Mouse (Mus musculus) midbrain, embryonic 11.5 days (tissue): ENCODE measurements at regions not wholly inside any gene's neighbourhood (a gene's known extent, or its start where the extent isn't known, plus 50 kb on each side); places are given as distances from the start of the nearest gene placed in this dataset.

Experiments
- ATAC-seq: fragments of 200-750 bp; cut with Nextera tagmentation; 2 replicates; pipeline ENCODE4 v1.8.0; 2017; ENCODE audit warnings: moderate TSS enrichment, moderate library complexity; ENCODE audit not compliant: low FRiP score
- DNase-seq: peaks from one replicate; pipeline ENCODE4 v3.0.0; 2015; ENCODE audit warnings: low spot score; ENCODE audit errors: missing footprints
- H3K27ac ChIP-seq: fragments of 300-500 bp; sonication (generic); 2 replicates; pipeline ENCODE4 v1.5.1; 2014; ENCODE audit warnings: low read depth, low read length
- H3K27me3 ChIP-seq: fragments of 300-500 bp; sonication (generic); 2 replicates; pipeline ENCODE4 v1.6.1; 2014; ENCODE audit warnings: mild to moderate bottlenecking, low read length, moderate library complexity, mixed read lengths; ENCODE audit not compliant: control insufficient read depth, insufficient read depth
- H3K36me3 ChIP-seq: fragments of 300-500 bp; sonication (generic); 2 replicates; pipeline ENCODE4 v1.6.1; 2014; ENCODE audit warnings: mild to moderate bottlenecking, low read length, moderate library complexity, mixed read lengths; ENCODE audit not compliant: control insufficient read depth, insufficient read depth
- H3K4me1 ChIP-seq: fragments of 300-500 bp; sonication (generic); 2 replicates; pipeline ENCODE4 v1.6.1; 2014; ENCODE audit warnings: low read length; ENCODE audit not compliant: control insufficient read depth, insufficient read depth
- H3K4me2 ChIP-seq: fragments of 300-500 bp; sonication (generic); 2 replicates; pipeline ENCODE4 v1.6.1; 2014; ENCODE audit warnings: mild to moderate bottlenecking, moderate library complexity
- H3K4me3 ChIP-seq: fragments of 300-500 bp; sonication (generic); 2 replicates; pipeline ENCODE4 v1.5.1; 2014; ENCODE audit warnings: low read depth, low read length
- H3K9ac ChIP-seq: fragments of 300-500 bp; sonication (generic); 2 replicates; pipeline ENCODE4 v1.6.1; 2014; ENCODE audit warnings: low read length
- H3K9me3 ChIP-seq: fragments of 300-500 bp; sonication (generic); 2 replicates; pipeline ENCODE4 v1.6.1; 2016; ENCODE audit warnings: low read length; ENCODE audit not compliant: control insufficient read depth
- WGBS: fragments of 180-500 bp; shearing (Covaris S2); extraction: QIAGEN DNeasy Blood & Tissue Kit; methylation state at CpG from one replicate; pipeline ENCODE4 v1.1.7; 2014; 5-methylcytosine and 5-hydroxymethylcytosine counted together

- no peak for DNase-seq
- Histone ChIP-seq H3K4me2 (no peak overlapping the region), H3K4me3 (no peak overlapping the region), H3K36me3 (no peaks in the 10 kb centered on the region), H3K4me1 (no peaks in the 10 kb centered on the region), H3K9ac (no peak overlapping the region), H3K9me3 (no peaks in the 10 kb centered on the region), H3K27ac (no peak overlapping the region), H3K27me3 (no peaks in the 10 kb centered on the region)
- 57% methylated on average over 2 of the region's 2 CpGs for WGBS
- ATAC-seq, result no peak
Observed at GRCm38 (mm10) chr6:11404101-11404500, 503.2 kb downstream of the Ndufa4 start.

DNA sequence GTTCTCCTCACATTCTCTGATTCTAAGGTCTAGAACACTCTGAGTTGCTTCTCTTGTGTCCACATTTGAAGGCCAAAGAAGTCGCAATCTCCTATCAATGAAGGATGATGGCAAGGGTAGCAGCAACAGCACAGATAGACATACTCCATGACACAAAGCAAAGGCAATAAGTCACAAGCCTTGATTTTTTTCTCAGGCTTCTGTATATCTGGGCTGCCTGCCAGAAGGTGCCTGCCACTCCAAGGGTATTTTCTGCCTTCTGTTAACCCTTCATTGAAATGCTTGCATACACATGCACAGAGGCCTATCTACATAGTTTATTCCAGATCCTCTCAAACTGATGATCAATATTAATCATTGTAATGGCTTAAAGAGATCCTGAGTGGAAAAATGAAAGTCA is 548.2 kb downstream of the Ndufa4 start:
- Histone ChIP-seq H3K4me1 (no peaks in the 10 kb centered on the region), H3K4me3 (no peak overlapping the region), H3K9me3 (no peaks in the 10 kb centered on the region), H3K27me3 (no peaks in the 10 kb centered on the region), H3K36me3 (no peaks in the 10 kb centered on the region), H3K4me2 (no peak overlapping the region), H3K27ac (no peak overlapping the region), H3K9ac (no peak overlapping the region)
- ATAC-seq (no peak), DNase-seq (no peak)
- WGBS, result 93% methylated on average over 1 of the region's 1 CpGs

- no peaks in the 10 kb centered on the region for H3K4me1 ChIP-seq
Observed at GRCm38 (mm10) chr6:11353599-11353998, 553.7 kb downstream of the Ndufa4 start.

DNA sequence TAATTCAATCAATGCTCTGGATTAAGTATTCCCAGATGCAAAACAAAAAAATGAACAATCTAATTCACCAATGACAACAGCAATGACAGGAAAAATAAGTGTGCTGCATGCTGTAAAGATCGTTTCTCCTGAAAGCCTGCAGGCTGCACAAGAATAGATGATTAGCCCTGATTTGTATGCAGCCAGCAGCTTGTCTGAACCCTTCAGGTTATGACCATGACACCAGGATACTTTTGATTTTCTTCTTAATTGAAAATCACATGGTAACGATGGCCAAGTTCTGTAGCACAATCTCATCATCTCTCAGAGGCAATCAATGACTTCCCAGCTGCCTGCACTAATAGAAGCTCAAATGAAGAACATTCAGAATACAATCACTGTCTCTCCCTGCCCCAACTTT is 573.2 kb downstream of the Ndufa4 start:
- no peak overlapping the region for H3K4me3 ChIP-seq
- H3K27me3 ChIP-seq, result no peaks in the 10 kb centered on the region
- WGBS, result 70% methylated on average over 2 of the region's 2 CpGs
- ATAC-seq (no peak; the same call in 1 of the 2 replicates), DNase-seq (no peak)
- H3K9ac ChIP-seq, result no peak overlapping the region
- H3K9me3 ChIP-seq, result no peaks in the 10 kb centered on the region
- H3K4me1 ChIP-seq, result no peaks in the 10 kb centered on the region
- no peak overlapping the region for H3K4me2 ChIP-seq
- H3K36me3 ChIP-seq, result no peaks in the 10 kb centered on the region
- no peak overlapping the region for H3K27ac ChIP-seq

More at GRCm38 (mm10) chr6:11353599-11353998, 553.7 kb downstream of the Ndufa4 start:
- Histone ChIP-seq H3K4me3 (no peak overlapping the region), H3K4me2 (no peak overlapping the region), H3K27me3 (no peaks in the 10 kb centered on the region), H3K9me3 (no peaks in the 10 kb centered on the region), H3K36me3 (no peaks in the 10 kb centered on the region), H3K27ac (no peak overlapping the region), H3K9ac (no peak overlapping the region)
- WGBS, result 87% methylated on average over 3 of the region's 3 CpGs
- DNase-seq (no peak), ATAC-seq (no peak)

GRCm38 (mm10) chr6:11313744-11314143 is 593.6 kb downstream of the Ndufa4 start:
- no peaks in the 10 kb centered on the region for H3K27me3 ChIP-seq
- H3K4me1 ChIP-seq, result no peaks in the 10 kb centered on the region
- ATAC-seq, result 0 out of 2 replicates have a peak, but pooled peaks have one; percentile 50
- no peak for DNase-seq
- H3K9me3 ChIP-seq, result no peaks in the 10 kb centered on the region
- no peak overlapping the region for H3K9ac ChIP-seq
- H3K27ac ChIP-seq, result no peak overlapping the region
- H3K4me2 ChIP-seq, result no peak overlapping the region
- WGBS, result 88% methylated on average over 3 of the region's 3 CpGs
- H3K36me3 ChIP-seq, result no peaks in the 10 kb centered on the region
- H3K4me3 ChIP-seq, result no peak overlapping the region

DNA sequence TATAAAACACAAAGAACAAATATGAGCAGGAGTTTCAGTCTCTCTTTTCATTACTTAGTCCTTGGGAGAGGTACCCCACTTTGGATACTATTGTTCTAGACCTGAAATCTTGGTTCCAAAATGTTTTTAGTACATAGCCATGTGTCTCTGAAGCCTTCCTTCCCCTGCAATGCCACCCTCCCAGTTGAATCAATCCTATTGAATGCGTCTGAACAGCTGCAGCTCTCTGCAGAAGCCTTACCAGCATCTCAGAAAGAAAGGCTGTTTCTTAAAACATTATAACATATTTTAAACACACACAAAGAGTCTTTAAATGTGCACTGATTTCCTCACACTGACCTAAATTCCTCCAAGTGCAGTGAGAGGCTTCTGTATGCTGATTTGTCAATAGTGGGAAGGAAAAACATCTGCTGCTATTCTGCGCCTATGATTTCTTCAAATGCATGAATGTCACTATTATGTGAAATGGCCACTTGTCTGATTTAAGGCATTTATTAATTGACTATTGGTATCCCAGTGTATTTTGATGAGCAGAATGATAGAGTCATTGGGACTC is 601.2 kb downstream of the Ndufa4 start:
- DNase-seq, result no peak
- Histone ChIP-seq H3K4me2 (no peak overlapping the region), H3K4me1 (no peaks in the 10 kb centered on the region), H3K27me3 (no peaks in the 10 kb centered on the region), H3K4me3 (no peak overlapping the region), H3K36me3 (no peaks in the 10 kb centered on the region), H3K9ac (no peak overlapping the region), H3K9me3 (no peaks in the 10 kb centered on the region), H3K27ac (no peak overlapping the region)
- 83% methylated on average over 2 of the region's 2 CpGs for WGBS
- ATAC-seq, result no peak

- ATAC-seq, result no peak
- no peaks in the 10 kb centered on the region for H3K36me3 ChIP-seq
- DNase-seq, result peak; percentile 82
- no peaks in the 10 kb centered on the region for H3K4me1 ChIP-seq
- H3K4me2 ChIP-seq, result no peak overlapping the region
- H3K27ac ChIP-seq, result no peak overlapping the region
- 0% methylated on average over 2 of the region's 2 CpGs for WGBS
- no peak overlapping the region for H3K4me3 ChIP-seq
- H3K9ac ChIP-seq, result no peak overlapping the region
- H3K27me3 ChIP-seq, result no peaks in the 10 kb centered on the region
- H3K9me3 ChIP-seq, result no peaks in the 10 kb centered on the region
Observed at GRCm38 (mm10) chr6:11283990-11284389, 623.3 kb downstream of the Ndufa4 start.

DNA sequence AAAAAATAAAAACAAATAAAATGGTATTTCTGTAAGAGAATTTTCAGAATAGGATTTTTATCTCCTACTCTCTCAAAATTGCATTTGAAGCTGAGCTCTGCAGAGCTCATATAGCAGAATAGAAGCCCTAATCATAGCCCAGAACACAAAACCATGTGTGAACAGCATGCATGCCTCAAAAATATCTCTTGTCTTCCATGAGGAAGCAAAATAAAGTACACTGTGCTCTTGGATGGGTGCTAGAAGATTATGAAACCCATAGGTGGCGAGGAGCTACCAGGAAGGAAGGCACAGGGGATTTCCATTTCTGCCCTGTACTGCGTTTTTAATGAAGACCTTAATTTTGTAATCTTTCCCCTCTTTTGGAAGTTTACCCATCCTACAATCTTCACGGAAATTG is 632.1 kb downstream of the Ndufa4 start:
- DNase-seq, result no peak
- no peak overlapping the region for H3K4me2 ChIP-seq
- no peaks in the 10 kb centered on the region for H3K4me1 ChIP-seq
- H3K27ac ChIP-seq, result no peak overlapping the region
- H3K9me3 ChIP-seq, result no peaks in the 10 kb centered on the region
- H3K9ac ChIP-seq, result no peak overlapping the region
- H3K27me3 ChIP-seq, result no peaks in the 10 kb centered on the region
- 81% methylated on average over 3 of the region's 3 CpGs for WGBS
- H3K36me3 ChIP-seq, result no peaks in the 10 kb centered on the region
- no peak for ATAC-seq
- H3K4me3 ChIP-seq, result no peak overlapping the region
